Mouse (Mus musculus) gastrocnemius, adult 18-20 months (tissue): ENCODE data around the gene Ugt1a5. TPM values are rescaled to one million over a fixed set of nuclear protein-coding genes. Genes with fewer than 3 reads are reported as not detected.

Experiments used
- DNase-seq: peaks from one replicate; pipeline ENCODE4 v3.0.0; 2021; ENCODE audit warnings: low spot score
- total RNA-seq, 2 experiments: library from RNA; stranded (reverse); gene quantifications; 2 replicates each; pipeline ENCODE4 v1.2.3; 2021

The Ugt1a5 gene
- total RNA-seq, 2 experiments from 2014 or later, result 0.14 TPM; not detected in 1

DNA sequence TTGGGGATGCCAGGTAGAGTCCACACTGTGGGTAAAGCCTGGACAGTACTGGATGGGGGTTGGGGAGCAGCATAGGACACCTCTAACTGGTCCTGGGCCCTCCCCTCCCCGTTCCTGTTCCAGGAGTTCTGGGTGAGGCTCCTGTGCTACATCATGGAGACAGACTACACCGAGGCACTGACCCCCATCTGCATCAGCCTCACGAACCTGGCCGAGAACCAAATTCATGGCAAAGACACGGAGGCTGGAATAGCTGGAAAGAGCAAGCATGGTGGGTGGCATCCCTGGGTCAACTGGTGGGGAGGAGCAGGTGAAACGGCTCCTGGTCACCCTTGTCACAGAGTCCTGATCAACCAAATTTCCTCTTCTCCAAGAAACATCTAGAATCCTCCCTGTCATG, 73.0 kb downstream of the Ugt1a5 start:
- DNase-seq, result no peak

DNA sequence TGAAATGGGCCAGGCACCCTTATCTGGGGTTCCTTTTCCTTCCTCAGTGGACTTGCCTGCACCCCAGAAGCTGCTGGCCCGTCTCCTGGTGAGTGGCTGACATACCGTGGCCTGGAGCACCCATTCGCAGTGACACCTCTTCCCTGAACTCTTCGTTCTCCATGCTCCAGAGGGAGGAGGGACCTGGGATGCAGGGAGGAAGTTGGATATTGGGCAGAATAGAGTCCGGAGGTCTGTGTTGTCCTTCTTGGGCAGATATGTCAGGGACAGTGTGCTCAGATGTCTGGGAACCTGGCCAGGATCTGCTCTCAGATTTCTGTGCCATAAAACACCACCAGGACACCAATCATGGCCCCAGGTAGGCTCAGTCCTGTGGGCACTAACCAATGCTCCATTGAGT, 74.3 kb downstream of the Ugt1a5 start:
- no peak for DNase-seq

DNA sequence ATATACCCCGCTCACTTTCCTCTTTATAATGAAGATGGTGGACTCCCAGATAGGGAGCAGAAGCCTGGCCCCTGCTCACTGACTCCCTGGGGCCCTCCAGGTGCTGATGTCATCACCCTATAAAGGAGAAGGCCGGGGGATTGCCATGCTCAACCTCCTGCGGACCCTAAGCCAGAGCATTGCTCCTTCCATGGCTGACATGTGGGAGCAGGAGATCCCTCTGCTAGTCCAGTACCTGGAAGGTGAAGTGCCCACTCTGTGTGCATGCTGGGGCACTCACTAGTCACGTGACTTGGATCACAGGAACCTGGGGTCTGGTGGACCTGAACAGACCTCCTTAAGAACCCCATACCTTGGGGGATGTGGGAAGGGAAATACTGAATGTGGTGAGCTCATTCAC, 74.8 kb downstream of the Ugt1a5 start:
- no peak for DNase-seq

DNA sequence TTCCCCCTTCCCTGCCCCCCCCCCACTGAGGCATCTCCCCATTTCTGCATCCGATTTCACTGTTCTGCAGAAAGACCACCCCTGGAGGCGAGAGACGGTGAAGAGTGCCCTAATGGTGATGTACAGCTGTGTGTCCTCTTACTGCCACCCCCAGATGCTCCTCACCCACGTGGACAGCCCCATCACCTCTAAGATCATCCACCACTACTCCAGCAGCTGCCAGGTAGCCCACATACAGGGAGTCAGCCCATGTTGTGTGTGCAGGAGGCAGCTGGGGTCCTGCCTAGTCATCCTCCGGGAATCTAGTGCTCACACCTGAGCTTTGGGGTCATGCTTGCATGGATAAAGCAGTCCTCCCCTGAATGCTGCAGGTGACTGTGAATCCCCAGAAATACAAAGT, 78.0 kb downstream of the Ugt1a5 start:
- no peak for DNase-seq

DNA sequence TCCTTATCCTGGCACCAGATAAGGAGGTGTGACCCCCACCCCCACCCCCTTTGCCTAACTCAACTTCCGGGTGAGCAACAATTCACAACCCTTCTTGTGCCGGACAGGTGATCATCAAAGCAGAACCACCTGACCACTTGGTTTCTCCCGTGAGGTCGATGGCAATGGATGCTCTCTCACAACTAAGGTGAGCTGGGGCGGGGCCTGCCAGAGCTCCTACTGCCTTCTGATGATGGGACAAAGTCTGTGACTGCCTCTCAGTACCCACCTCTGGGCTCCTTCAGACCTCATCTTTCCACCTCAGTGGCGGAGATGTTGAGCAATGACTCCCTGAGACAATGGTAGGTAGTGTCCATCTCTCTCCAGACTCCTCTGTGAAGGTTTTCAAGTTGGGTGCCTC, 80.1 kb downstream of the Ugt1a5 start:
- no peak for DNase-seq

DNA sequence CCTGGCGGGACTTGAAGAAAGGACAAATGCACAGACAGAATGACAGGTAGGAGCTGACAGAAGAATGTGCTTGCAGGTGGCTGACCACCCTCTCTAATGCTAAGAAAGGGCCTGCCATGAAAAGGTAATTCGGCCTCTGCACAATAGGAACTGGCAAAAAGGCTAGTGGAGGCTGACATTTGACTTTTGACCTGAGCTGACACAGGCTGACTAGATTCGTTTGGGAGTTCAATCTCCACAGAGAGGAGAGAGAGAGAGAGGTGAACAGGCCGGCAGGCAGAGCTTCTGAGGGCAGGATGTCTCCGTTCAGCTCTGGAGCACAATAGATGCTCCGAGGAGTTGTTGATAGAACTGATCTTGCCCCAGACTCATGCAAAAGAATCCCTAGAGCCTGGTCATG, 80.6 kb downstream of the Ugt1a5 start:
- no peak for DNase-seq

DNA sequence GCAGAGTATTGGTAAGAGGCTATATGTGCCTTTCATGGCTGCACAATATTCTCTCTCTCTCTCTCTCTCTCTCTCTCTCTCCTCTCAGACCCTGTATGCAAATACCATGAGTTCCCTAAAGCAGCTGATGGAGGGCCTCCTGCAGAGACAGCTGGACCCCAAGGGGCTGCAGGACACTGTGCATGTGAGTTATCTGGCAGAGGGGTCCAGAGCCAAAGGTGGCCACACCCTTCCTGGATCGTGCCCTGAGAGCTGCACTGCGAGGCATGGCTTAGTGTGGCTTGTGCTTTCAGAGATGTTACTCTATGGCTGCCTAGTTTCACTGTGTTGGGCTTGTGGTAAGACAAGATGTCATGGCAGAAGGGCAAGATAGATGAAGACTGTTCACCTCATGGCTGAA, 81.8 kb downstream of the Ugt1a5 start:
- DNase-seq, result no peak

DNA sequence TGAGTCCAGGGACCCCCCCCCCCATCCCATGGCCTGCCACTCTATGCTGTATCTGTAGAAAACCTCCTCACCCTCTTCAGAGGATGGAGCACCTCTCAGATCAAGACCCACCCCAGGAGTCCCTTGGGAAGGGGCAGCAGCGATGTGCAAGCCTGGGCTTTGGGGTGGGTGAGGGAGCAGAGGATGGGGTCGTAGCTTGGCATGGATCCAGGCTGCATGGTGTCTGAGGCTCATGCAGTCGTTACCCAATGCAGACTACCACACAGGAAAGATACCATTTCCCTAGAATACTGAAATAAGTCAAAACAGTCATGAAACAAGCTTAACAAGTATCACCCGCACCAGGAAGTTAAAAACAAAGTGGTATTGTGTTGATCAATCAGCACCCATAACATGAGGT, 82.8 kb downstream of the Ugt1a5 start:
- DNase-seq, result no peak

DNA sequence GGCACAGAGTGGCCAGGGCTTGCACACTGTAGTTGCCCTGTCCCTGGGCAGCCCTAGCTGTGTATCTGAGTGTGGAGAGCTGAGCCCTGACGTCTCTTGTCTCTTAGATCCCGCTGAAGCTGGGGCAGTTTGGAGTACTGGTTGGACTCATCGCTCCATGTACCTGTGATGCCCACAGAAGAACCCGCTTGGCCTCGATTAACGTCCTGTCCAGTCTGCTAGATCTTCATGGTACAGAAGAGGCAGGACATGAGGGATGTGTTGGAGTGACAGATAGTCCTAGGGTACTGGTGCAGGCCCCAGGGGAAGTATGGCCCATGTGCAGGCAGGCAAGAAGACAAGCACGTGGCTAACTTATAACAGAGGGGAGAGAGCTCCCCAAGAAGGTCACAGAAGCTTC, 83.8 kb downstream of the Ugt1a5 start:
- no peak for DNase-seq

DNA sequence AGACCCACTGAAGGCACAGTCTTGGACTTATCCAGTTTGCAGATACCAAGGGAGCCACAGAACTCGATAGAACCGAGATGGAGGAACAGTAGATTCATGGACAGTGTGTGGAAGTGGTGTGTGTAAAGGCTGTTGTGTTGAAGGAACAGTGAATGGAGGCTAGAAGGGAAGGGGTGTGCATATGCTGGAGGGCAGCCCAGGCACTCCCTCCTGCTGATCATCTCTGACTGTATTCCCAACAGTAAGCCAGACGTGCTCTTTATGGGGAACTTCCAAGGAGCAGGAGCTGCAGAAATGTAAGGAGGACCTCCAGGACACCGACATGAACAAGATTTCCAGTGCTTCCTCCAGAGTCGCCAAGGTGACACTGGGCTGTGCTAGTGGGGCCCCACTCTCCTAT, 84.2 kb downstream of the Ugt1a5 start:
- DNase-seq, result no peak

DNA sequence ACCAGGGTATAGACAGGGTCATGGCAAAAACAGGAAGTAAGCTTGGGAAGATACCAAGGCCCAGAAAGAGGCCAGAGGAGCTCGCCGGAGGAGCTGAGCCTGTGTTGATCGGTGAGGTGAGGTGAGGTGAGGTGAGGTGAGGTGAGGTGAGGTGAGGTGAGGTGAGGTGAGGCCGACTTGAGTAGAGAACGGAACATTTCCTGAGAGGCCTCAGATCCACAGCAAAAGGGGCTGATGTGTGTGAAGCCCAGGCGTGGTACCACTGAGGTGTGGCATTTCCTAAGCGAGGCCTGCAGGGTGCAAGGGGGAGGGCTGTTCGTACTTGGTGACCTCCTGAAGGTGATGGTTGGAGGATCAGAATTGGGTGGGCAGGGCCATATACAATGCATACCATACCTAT, 87.3 kb downstream of the Ugt1a5 start:
- DNase-seq, result no peak

DNA sequence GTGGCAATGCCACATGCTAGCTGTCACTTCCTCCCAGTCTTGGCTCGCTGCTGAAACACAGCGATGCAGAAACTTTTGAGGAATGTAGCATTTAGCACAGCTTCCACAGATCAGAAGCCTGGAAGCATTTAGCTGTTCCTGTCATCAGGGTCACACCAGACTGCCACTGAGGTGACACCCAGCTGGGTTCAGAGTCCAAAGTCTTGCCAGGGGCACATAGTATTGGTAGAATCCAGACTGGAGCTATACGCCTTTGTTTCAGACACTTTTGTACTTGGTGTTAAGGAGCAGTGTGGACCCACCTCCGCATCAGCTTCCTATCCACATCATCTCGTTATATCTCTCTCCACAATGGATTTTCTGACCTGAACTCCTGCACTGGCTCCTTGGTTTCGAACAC, 87.7 kb downstream of the Ugt1a5 start:
- no peak for DNase-seq

DNA sequence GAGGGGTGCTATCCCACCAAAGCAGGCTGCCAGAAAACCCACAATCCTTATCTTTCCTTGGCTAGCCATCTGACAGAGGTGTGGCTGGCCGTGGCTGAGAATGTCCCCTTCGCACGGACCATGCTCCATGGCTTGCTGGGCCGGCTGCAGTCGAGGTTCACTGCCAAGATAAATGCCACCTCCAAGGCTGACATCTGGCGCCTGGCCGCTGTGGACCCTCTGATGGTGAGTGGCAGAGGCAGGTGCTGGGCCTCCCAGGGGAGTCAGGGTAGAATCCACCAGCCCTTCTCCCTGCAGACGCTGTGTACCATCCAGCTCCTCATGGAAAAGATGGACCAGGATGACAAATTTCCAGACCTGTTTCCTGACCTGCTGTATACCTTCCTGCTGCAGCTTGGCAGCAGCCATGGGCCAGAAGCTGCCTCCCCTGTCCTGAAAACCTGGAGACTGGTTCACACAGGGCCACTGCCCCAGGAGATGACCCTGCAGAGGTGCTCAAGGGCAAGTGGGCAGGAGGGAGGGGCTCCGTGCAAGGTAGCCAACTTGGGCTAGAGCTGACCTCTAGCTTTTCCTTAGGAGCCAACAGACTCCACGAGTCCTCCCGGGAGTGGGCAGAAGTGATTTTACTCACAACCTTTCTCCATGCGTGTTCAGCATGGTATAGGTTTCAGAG, 89.1 kb downstream of the Ugt1a5 start:
- no peak for DNase-seq

DNA sequence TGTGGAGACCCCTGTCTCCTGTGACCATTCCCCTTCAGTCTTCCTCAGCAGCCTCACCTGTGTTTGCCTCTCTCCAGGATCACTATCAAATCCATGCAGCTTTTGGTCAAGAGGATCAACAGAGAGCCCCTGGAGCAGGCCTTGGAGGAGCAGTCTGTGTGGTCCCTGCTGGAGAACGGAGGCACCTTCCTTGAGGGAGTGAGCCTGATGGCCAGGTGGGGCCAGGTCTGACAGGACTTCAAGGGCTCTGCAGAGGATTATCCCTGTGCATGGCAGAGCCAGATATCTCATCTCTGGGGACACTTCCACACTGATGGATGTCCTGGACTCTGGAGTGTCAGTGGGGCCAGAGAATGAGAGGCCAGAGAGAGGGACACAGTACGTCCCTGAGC, 89.7 kb downstream of the Ugt1a5 start:
- no peak for DNase-seq

DNA sequence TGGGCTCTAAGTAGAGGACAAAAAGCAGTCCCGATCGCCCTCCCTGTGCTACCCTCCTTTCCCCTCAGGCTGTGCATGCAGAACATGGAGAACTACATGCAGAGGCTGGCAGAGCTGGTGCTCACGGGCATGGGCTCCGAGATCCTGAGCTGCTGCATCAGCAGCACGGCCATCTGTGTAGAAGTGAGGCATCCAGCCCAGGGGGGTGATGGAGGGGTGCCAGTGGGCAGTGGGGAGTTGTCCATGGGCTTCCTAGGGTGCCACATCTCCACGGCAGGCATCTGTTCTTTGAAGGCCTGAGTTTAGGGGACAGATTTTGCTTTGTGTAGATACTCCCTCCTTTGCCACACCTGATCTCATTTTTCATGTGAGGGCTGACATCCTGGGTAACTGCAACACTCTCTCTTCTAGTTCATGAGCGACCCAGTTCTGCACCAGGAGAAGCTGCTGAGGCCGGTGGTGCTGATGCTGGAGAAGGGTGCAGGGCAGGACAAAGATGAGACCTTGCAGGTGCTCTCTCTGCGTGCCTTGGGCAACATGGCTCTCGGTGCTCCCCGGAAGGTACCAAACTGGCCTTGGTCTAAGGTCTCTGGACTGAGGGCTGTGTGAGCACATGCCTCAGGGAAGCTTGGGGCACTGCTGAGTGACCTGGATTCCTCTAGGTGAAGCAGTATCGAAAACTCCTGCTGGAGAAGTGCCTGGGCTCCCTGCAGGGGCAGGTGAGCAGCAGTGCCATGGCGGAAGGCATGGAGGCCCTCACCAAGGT, 90.4 kb downstream of the Ugt1a5 start:
- no peak for DNase-seq

DNA sequence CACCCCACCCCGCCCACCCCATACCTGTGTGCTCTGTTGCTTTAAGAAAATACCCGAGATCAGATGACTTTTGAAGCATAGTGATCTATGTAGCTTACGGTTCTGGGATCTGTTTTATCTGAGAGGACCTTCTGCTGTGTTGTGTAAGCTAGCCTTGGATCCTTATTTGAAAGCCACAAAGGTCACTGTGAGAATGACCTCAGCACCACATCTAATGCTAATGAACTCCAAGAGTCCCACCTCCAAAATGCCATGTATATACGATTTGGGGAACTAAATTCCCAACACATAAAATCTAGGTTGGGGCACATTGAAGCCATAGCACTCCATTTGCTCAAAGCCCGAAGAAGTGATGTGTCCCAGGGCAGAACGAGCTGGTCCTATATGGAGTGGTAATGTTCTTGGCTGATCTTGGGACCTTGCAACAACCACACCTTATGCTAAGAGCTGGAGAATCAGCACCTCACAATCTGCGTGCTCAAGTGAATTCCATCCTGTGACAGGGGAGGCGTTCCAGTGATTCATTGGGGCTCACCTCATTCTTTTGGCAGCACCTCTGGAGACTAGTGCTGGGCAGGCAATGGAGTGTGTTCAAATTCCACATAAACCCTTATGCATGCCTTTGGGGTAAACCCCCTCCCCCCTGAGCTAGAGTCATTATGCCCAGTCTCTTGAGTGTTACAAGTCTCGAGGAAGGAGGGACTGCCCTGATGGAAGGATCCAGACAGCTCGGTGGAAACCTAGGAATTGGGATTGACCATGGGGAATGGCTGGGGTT, 91.3 kb downstream of the Ugt1a5 start:
- DNase-seq, result no peak

DNA sequence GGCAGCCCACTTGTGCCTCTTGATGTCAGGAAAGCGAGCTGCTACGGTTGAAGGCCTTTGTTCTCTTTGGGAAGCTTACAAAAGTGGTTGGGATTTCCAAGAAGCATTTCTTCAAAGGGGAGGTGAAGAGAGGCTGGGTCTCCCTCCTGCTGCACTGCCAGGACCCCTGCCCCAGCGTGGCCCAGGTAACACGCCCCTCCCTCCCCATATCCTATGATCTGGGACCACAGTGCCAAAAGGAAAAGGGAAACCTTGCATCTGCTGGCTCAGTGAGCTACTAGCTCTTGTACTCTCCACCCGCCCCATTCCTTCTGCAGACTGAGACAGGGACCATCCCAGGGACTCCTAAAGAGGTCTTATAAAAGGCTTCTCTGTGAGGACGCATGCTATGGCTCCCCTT, 91.9 kb downstream of the Ugt1a5 start:
- DNase-seq, result no peak

DNA sequence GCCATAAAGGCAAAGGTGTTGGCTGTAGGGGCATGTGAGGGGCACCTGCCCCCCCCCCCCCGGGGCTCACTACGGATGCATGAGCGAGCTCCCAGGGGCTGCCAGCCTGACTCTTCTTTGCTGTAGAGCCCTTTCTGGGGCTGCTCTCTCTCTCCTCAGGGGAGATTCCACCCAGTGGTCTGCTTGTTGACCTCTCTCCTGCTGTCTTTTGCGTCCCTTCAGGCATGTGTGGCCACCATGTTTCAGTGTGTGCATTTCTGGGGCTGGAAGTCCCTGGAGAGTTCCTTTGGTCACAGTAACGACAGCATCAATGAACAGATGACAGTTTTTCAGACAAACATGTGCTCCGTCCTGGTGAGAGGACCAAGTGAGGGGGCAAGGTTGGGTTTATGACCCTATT, 92.5 kb downstream of the Ugt1a5 start:
- no peak for DNase-seq

DNA sequence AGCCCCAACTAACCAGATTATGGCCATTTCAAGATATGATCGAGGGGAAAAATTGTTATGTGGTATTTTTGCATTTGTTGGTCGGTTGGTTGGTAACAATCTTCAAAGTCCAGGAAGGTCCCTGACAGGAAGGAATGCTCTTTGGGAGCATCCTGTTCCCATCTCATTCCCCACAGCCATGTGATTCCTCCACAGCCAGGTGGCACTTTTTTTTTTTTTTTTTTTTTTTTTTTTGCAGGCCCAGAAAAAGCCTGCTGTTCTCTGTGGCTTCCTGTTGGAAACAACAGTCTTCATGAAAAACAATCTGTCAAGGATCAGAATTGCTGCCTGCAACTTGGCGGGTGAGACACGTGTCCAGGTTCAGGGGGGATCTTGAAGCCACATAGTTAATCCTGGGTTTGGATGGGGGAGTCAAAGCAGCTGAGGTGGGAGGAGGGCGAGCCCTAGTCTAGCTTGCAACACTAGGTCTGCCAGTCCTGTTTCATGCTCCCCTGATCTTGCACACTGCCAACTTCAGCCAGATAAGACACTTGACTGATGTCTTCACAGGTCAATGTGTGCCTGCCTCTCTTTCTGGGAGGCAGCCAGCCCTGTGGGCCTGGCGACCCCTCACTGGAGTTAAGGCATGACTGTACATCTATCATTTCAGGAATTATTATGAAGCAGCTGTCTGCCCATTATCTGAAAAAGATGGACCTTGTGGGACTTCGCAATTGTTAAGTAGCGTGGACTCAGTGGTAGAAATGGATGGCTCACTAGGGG, 93.2 kb downstream of the Ugt1a5 start:
- no peak for DNase-seq

DNA sequence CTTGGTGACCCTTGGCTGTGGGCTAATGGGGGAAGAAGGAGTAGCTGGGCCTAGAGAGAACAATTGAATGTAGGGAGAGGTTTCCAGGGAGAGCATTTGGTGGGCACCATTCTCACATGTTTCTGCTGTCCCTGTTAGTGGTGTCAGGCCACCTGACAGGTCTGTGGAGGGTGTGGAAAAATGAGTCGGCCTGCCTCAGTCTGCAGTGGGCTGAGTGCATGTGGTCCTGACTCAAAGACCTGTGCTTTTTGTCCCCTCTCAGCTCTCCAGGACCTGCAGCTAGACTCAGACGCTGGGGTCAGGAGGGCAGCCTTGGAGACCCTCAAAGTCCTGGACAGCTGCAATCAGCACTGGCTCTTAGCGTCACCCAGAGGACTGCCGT, 93.8 kb downstream of the Ugt1a5 start:
- DNase-seq, result no peak

DNA sequence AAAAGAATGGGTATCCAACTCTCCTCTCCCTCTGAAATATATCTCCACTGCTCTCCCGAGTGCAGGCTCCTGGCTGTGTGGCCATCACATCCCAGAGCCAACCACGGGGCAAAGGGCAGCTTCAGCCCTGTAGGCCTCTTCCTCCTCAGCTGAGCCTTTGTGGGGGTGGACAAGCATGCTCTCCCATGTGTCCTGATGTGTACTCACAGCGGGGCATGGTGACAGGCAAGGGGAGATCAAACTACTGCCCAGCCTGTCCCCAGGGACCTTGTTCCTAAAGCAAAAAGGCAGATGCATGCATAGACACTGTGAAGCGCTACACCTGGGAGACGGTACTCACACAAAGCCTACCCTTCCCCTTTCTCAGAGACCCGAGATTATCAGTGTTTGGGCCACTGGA, 94.3 kb downstream of the Ugt1a5 start:
- DNase-seq, result no peak
